Mouse (Mus musculus) cortical plate, adult 2 months (tissue): ENCODE results near the gene Kcnma1. TPM values are rescaled to one million over a fixed set of nuclear protein-coding genes. Genes with fewer than 3 reads are reported as not detected.

Source experiments
- H3K27ac ChIP-seq: fragments of 200-500 bp; 2 replicates; pipeline ENCODE4 v1.5.1; 2012; ENCODE audit warnings: low read length, control low read depth, inconsistent platforms; ENCODE audit not compliant: insufficient read depth
- H3K4me1 ChIP-seq: fragments of 200-500 bp; 2 replicates; pipeline ENCODE4 v1.6.1; 2011; ENCODE audit warnings: low read length; ENCODE audit not compliant: control insufficient read depth, insufficient read depth
- H3K4me3 ChIP-seq: fragments of 200-500 bp; 2 replicates; pipeline ENCODE4 v1.5.1; 2011; ENCODE audit warnings: mild to moderate bottlenecking, low read length, control low read depth; ENCODE audit not compliant: insufficient read depth
- CTCF ChIP-seq: fragments of 200-500 bp; IDR thresholded peaks from 2 replicates; pipeline ENCODE4 v1.5.1; 2011; ENCODE audit warnings: mild to moderate bottlenecking, control low read depth, low read length; ENCODE audit not compliant: insufficient read depth; ENCODE audit errors: extremely low read depth
- POLR2A ChIP-seq: fragments of 200-500 bp; IDR thresholded peaks from 2 replicates; pipeline ENCODE4 v1.6.1; 2011; ENCODE audit warnings: mild to moderate bottlenecking, low read length, control low read depth; ENCODE audit not compliant: insufficient read depth; ENCODE audit errors: extremely low read depth
- polyA plus RNA-seq: library from polyadenylated mRNA; depleted of rRNA; stranded (reverse); fragments of >200 nt; gene quantifications from 2 replicates; pipeline ENCODE4 v1.2.3, GENCODE M21; 2012

Kcnma1 gene
- polyA plus RNA-seq, 1 experiment = 57.9 TPM

GRCm38 (mm10) chr14:23650126-23650525 lies 364.2 kb downstream of the Kcnma1 start:
- peaks cover 6% of the 10 kb centered on the region; the same call in 1 of the 2 replicates for H3K4me1 ChIP-seq
- TF ChIP-seq CTCF = no peak
- H3K4me3 ChIP-seq = no peak overlapping the region
- H3K27ac ChIP-seq = no peak overlapping the region

- H3K4me1 ChIP-seq = peaks cover 9% of the 10 kb centered on the region
- no peak overlapping the region for H3K27ac ChIP-seq
- TF ChIP-seq CTCF (no peak), POLR2A (no peak)
- no peak overlapping the region for H3K4me3 ChIP-seq
Measured at GRCm38 (mm10) chr14:23645361-23646063, 368.8 kb downstream of the Kcnma1 start.

DNA sequence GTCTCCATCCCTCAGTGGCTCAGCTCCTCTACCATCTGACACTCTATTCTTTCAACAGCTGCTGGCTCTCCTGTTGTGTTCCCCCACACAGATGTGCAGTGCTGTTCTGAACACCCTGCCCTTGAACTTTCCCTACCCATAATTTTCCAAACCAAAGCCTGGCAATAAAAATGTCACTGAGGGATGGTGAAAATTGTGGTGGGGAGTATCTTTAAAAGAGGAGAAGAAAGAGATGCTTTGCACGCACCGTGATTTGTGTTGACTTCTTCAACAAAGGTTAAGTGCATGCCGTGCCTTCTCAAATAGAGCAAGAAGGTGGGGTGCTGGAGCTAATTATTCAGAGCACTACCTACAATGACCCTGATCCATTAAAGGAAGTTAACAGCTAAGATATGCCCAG lies 371.1 kb downstream of the Kcnma1 start:
- Histone ChIP-seq H3K27ac (no peak overlapping the region), H3K4me1 (peaks cover 9% of the 10 kb centered on the region), H3K4me3 (no peak overlapping the region)
- no peak for TF ChIP-seq POLR2A
- TF ChIP-seq CTCF = no peak

DNA sequence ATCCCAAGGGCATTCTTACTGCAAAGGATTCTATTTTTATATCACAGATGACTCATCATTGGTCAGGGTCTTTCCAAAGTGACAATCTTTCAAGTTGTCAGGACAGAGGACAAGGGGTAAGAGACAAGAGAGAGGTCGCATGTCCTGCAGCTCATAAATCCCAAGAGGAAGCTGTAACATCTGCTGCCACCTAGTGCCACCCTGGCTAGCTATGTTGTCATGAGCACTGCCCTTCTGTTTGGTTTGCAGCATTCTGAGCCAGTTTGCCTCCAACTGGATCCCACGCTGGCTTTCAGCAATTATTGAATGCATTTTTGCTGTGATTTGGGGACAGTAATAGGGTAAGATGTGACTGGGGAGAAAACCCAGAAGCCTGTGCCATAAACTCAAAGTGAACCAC lies 373.6 kb downstream of the Kcnma1 start:
- Histone ChIP-seq H3K4me1 (peaks cover 8% of the 10 kb centered on the region), H3K27ac (no peak overlapping the region), H3K4me3 (no peak overlapping the region)
- TF ChIP-seq POLR2A (no peak), CTCF (peak; percentile 55)

GRCm38 (mm10) chr14:23638078-23638695 lies 376.1 kb downstream of the Kcnma1 start:
- Histone ChIP-seq H3K4me3 (no peak overlapping the region), H3K27ac (no peak overlapping the region), H3K4me1 (no peaks in the 10 kb centered on the region)
- no peak for TF ChIP-seq POLR2A
- no peak for TF ChIP-seq CTCF

GRCm38 (mm10) chr14:23635903-23636302 lies 378.4 kb downstream of the Kcnma1 start:
- no peaks in the 10 kb centered on the region for H3K4me1 ChIP-seq
- H3K4me3 ChIP-seq = no peak overlapping the region
- no peak overlapping the region for H3K27ac ChIP-seq
- TF ChIP-seq CTCF (no peak), POLR2A (no peak)

DNA sequence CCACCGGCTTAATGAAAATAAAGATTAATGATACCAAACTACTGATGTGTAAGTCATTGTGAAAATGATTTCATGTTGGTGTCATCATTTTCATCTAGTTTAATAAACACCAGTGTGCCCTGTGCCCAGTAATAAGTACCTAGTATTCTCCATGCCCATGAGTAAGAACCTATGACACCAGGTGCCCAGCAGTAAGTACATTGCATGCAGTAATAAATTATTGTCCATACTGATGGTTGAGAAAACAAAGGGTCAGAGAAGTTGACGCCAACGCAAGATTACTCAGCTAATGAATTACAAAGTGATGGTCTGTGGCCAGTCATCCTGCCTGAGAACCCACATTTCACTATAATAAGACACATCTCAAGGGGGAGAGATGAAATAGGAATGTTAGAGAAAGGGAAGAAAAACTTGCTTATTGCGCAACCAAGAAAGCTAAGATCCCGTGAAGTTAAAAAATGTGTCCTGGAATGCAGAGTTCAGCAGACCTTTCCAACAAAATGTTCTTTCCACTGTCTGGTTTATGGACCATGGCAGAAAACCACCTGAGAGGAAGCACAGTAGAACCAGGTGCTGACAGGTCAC lies 381.2 kb downstream of the Kcnma1 start:
- Histone ChIP-seq H3K4me1 (no peaks in the 10 kb centered on the region), H3K27ac (no peak overlapping the region), H3K4me3 (no peak overlapping the region)
- TF ChIP-seq CTCF = no peak
- no peak for TF ChIP-seq POLR2A

DNA sequence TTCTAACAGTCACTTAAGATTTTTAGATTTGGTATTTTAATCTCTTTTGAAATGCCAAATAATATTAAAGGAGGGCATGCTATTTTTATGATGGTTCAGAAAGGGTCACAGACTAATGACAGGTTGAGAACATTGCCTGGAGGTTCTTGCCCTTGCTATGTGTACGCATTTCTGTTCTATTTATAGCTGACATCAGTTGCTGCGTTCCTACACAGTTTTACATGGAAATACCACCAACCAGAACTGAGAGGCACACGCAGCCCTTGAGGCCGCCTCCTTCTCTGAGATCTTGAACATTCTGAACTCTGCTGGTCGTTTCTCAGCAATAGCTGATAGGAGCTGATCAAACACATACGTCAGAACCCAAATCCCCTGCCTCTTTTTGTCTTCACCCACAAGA lies 387.4 kb downstream of the Kcnma1 start:
- Histone ChIP-seq H3K27ac (no peak overlapping the region), H3K4me1 (peaks cover 3% of the 10 kb centered on the region), H3K4me3 (no peak overlapping the region)
- TF ChIP-seq CTCF = no peak
- TF ChIP-seq POLR2A = no peak

- Histone ChIP-seq H3K4me1 (peaks cover 3% of the 10 kb centered on the region), H3K27ac (peak overlapping the region; percentile 68; the same call in 1 of the 2 replicates), H3K4me3 (no peak overlapping the region)
- TF ChIP-seq CTCF = no peak
- no peak for TF ChIP-seq POLR2A
Measured at GRCm38 (mm10) chr14:23626114-23626513, 388.2 kb downstream of the Kcnma1 start.

GRCm38 (mm10) chr14:23625436-23625835 lies 388.9 kb downstream of the Kcnma1 start:
- peak overlapping the region; percentile 46; the same call in 1 of the 2 replicates for H3K27ac ChIP-seq
- H3K4me3 ChIP-seq = no peak overlapping the region
- TF ChIP-seq POLR2A (0 out of 2 replicates have a peak, but pooled peaks have one; percentile 10), CTCF (no peak)
- peaks cover 3% of the 10 kb centered on the region for H3K4me1 ChIP-seq
